Mouse (Mus musculus): ENCODE results near the gene Epn2. TPM values are rescaled to one million over a fixed set of nuclear protein-coding genes. Genes with fewer than 3 reads are reported as not detected.

Epn2 gene
- 13.1 and 19.4 TPM in 2 replicates for polyA plus RNA-seq (2015; fragmentation: Nextera tagmentation; extraction: Ambion mirVana)

GRCm38 (mm10) chr11:61578983-61579877, at the start of gene Epn2:
TSS of gene Epn2 (minus strand) at chr11:61579687.
- Histone ChIP-seq H3K4me3 (replicated peaks) (peak within 1 kb of the TSS; percentile 84), H3K27ac (peak within 1 kb of the TSS; percentile 88), H3K9me3 (no peaks in the 10 kb centered on the region), H3K9ac (peak within 1 kb of the TSS; percentile 87), H3K27me3 (replicated peaks) (no peaks in the 10 kb centered on the region), H3K36me3 (no peaks in the 10 kb centered on the region), H3K4me2 (replicated peaks) (peak within 1 kb of the TSS; percentile 84), H3K4me1 (replicated peaks) (peaks cover 4% of the 10 kb centered on the region)
- peak; percentile 96 for ATAC-seq
- WGBS = under 1% methylated on average over 90 of the region's 93 CpGs

DNA sequence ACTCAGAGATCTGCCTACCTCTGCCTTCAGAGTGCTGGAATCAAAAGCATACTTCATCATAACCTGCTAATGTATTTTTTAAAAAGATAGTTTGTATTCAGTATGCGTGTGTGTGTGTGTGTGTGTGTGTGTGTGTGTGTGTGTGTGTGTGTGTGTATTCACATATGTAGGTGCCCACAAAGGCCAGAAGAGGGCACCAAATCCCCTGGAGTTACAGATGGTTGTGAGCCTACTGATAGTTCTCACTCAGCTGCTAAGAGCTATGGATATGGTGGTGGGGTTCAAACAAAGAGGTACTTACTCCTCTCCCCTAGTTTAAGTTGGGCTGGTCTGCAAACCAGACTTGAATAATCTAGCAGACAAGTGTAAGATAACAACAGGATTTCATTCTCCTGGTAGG, 47.0 kb upstream of the Epn2 start:
- 84% methylated on average over 1 of the region's 1 CpGs for WGBS

DNA sequence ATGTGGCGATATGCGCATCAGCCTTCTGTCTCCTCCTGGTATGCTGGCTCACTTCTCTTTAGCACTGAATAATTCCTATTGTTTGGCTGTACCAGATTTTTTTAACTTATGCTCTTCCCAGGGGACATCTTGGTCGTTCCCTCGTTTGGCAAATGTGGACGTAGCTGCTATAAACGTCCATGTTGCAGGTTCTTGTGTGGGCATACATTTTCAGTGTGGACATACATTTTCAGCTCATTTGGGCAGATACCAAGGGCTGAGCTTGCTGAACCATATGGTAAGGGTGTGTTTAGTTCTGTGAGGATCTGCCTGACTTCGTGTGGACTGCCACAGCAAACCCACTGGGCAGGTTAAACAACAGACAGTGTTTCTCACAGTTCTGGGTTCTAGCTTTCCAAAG, 45.6 kb upstream of the Epn2 start:
- WGBS = 82% methylated on average over 7 of the region's 7 CpGs

More for the DNA sequence above, 47.0 kb upstream of the Epn2 start:
- H3K27ac ChIP-seq = no peak overlapping the region
- H3K4me1 ChIP-seq (replicated peaks) = no peaks in the 10 kb centered on the region
- H3K27me3 ChIP-seq (replicated peaks) = no peaks in the 10 kb centered on the region
- H3K9me3 ChIP-seq = no peaks in the 10 kb centered on the region
- no peak overlapping the region for H3K9ac ChIP-seq
- ATAC-seq = no peak
- H3K36me3 ChIP-seq = no peaks in the 10 kb centered on the region
- H3K4me3 ChIP-seq (replicated peaks) = no peak overlapping the region
- H3K4me2 ChIP-seq (replicated peaks) = no peak overlapping the region

GRCm38 (mm10) chr11:61620762-61621161, 41.3 kb upstream of the Epn2 start:
- Histone ChIP-seq H3K4me3 (replicated peaks) (no peak overlapping the region), H3K9ac (no peak overlapping the region), H3K27ac (no peak overlapping the region), H3K9me3 (no peaks in the 10 kb centered on the region), H3K4me1 (replicated peaks) (peaks cover 5% of the 10 kb centered on the region), H3K36me3 (no peaks in the 10 kb centered on the region), H3K27me3 (replicated peaks) (no peaks in the 10 kb centered on the region), H3K4me2 (replicated peaks) (peak overlapping the region; percentile 82)
- ATAC-seq = no peak
- 60% methylated on average over 8 of the region's 8 CpGs for WGBS

More for the DNA sequence above, 45.6 kb upstream of the Epn2 start:
- Histone ChIP-seq H3K4me2 (replicated peaks) (no peak overlapping the region), H3K9ac (no peak overlapping the region), H3K36me3 (no peaks in the 10 kb centered on the region), H3K27me3 (replicated peaks) (no peaks in the 10 kb centered on the region), H3K9me3 (no peaks in the 10 kb centered on the region), H3K4me3 (replicated peaks) (no peak overlapping the region), H3K27ac (no peak overlapping the region), H3K4me1 (replicated peaks) (0 out of 2 replicates have a peak, but pooled peaks cover 2% of the 10 kb centered on the region)
- ATAC-seq = no peak

- no peaks in the 10 kb centered on the region for H3K36me3 ChIP-seq
- no peak overlapping the region for H3K9ac ChIP-seq
- no peaks in the 10 kb centered on the region for H3K27me3 ChIP-seq (replicated peaks)
- peak overlapping the region; percentile 37 for H3K4me3 ChIP-seq (replicated peaks)
- ATAC-seq = peak; percentile 79
- WGBS = 1% methylated on average over 17 of the region's 17 CpGs
- 0 out of 2 replicates have a peak overlapping the region, but pooled peaks have one; percentile 40 for H3K27ac ChIP-seq
- H3K4me1 ChIP-seq (replicated peaks) = peaks cover 10% of the 10 kb centered on the region
- H3K9me3 ChIP-seq = no peaks in the 10 kb centered on the region
- peak overlapping the region; percentile 82 for H3K4me2 ChIP-seq (replicated peaks)
Observed at GRCm38 (mm10) chr11:61620254-61620670, 40.8 kb upstream of the Epn2 start.

GRCm38 (mm10) chr11:61619791-61620241, 40.3 kb upstream of the Epn2 start:
- peaks cover 10% of the 10 kb centered on the region for H3K4me1 ChIP-seq (replicated peaks)
- H3K4me2 ChIP-seq (replicated peaks) = peak overlapping the region; percentile 82
- H3K36me3 ChIP-seq = no peaks in the 10 kb centered on the region
- no peaks in the 10 kb centered on the region for H3K27me3 ChIP-seq (replicated peaks)
- H3K9ac ChIP-seq = peak overlapping the region; percentile 23; the same call in 1 of the 2 replicates
- 0 out of 2 replicates have a peak overlapping the region, but pooled peaks have one; percentile 40 for H3K27ac ChIP-seq
- 2% methylated on average over 17 of the region's 17 CpGs for WGBS
- H3K4me3 ChIP-seq (replicated peaks) = peak overlapping the region; percentile 37
- ATAC-seq = peak; percentile 64
- no peaks in the 10 kb centered on the region for H3K9me3 ChIP-seq

- Histone ChIP-seq H3K9me3 (no peaks in the 10 kb centered on the region), H3K27me3 (replicated peaks) (no peaks in the 10 kb centered on the region), H3K36me3 (no peaks in the 10 kb centered on the region), H3K4me1 (replicated peaks) (peaks cover 10% of the 10 kb centered on the region), H3K4me3 (replicated peaks) (peak overlapping the region; percentile 37), H3K27ac (no peak overlapping the region), H3K4me2 (replicated peaks) (peak overlapping the region; percentile 82), H3K9ac (peak overlapping the region; percentile 23; the same call in 1 of the 2 replicates)
- WGBS = 13% methylated on average over 6 of the region's 6 CpGs
- ATAC-seq = no peak
Observed at GRCm38 (mm10) chr11:61619356-61619755, 39.9 kb upstream of the Epn2 start.

- no peaks in the 10 kb centered on the region for H3K27me3 ChIP-seq (replicated peaks)
- no peak overlapping the region for H3K4me3 ChIP-seq (replicated peaks)
- no peak overlapping the region for H3K4me2 ChIP-seq (replicated peaks)
- WGBS = 78% methylated on average over 8 of the region's 8 CpGs
- ATAC-seq = no peak
- peaks cover 10% of the 10 kb centered on the region for H3K4me1 ChIP-seq (replicated peaks)
- no peak overlapping the region for H3K9ac ChIP-seq
- H3K9me3 ChIP-seq = no peaks in the 10 kb centered on the region
- H3K36me3 ChIP-seq = no peaks in the 10 kb centered on the region
- no peak overlapping the region for H3K27ac ChIP-seq
Observed at GRCm38 (mm10) chr11:61618571-61618970, 39.1 kb upstream of the Epn2 start.

GRCm38 (mm10) chr11:61618131-61618530, 38.6 kb upstream of the Epn2 start:
- WGBS = 90% methylated on average over 8 of the region's 8 CpGs
- H3K9me3 ChIP-seq = no peaks in the 10 kb centered on the region

GRCm38 (mm10) chr11:61617293-61617975, 37.9 kb upstream of the Epn2 start:
- 71% methylated on average over 7 of the region's 7 CpGs for WGBS
- no peak overlapping the region for H3K9ac ChIP-seq
- no peaks in the 10 kb centered on the region for H3K27me3 ChIP-seq (replicated peaks)
- no peak for ATAC-seq
- H3K9me3 ChIP-seq = no peaks in the 10 kb centered on the region
- no peak overlapping the region for H3K4me2 ChIP-seq (replicated peaks)
- H3K4me1 ChIP-seq (replicated peaks) = peaks cover 10% of the 10 kb centered on the region
- no peak overlapping the region for H3K27ac ChIP-seq
- H3K36me3 ChIP-seq = no peaks in the 10 kb centered on the region
- H3K4me3 ChIP-seq (replicated peaks) = no peak overlapping the region

More at GRCm38 (mm10) chr11:61618131-61618530, 38.6 kb upstream of the Epn2 start:
- Histone ChIP-seq H3K27me3 (replicated peaks) (no peaks in the 10 kb centered on the region), H3K36me3 (no peaks in the 10 kb centered on the region), H3K4me1 (replicated peaks) (peaks cover 10% of the 10 kb centered on the region), H3K4me2 (replicated peaks) (no peak overlapping the region), H3K9ac (no peak overlapping the region), H3K27ac (no peak overlapping the region), H3K4me3 (replicated peaks) (no peak overlapping the region)
- no peak for ATAC-seq

- H3K9ac ChIP-seq = no peak overlapping the region
- no peak overlapping the region for H3K4me2 ChIP-seq (replicated peaks)
- 77% methylated on average over 9 of the region's 9 CpGs for WGBS
Observed at GRCm38 (mm10) chr11:61616523-61617292, 37.2 kb upstream of the Epn2 start.

More at GRCm38 (mm10) chr11:61616523-61617292, 37.2 kb upstream of the Epn2 start:
- Histone ChIP-seq H3K4me3 (replicated peaks) (no peak overlapping the region), H3K4me1 (replicated peaks) (peaks cover 10% of the 10 kb centered on the region), H3K27ac (0 out of 2 replicates have a peak overlapping the region, but pooled peaks have one; percentile 22), H3K27me3 (replicated peaks) (no peaks in the 10 kb centered on the region), H3K36me3 (no peaks in the 10 kb centered on the region), H3K9me3 (no peaks in the 10 kb centered on the region)
- no peak for ATAC-seq

Data from intestine, embryonic 15.5 days (tissue).